Mouse (Mus musculus): ENCODE measurements around the gene Ephb1. TPM values are rescaled to one million over a fixed set of nuclear protein-coding genes. Genes with fewer than 3 reads are reported as not detected.

Gene Ephb1
- polyA plus RNA-seq, 1 experiment from 2014 or later: 6.5 TPM

- H3K9me3 ChIP-seq: no peaks in the 10 kb centered on the region
- H3K4me3 ChIP-seq: no peak overlapping the region
- no peak overlapping the region for H3K27ac ChIP-seq
- H3K4me2 ChIP-seq (replicated peaks): no peak overlapping the region
- H3K27me3 ChIP-seq: no peaks in the 10 kb centered on the region
- 83% methylated on average over 4 of the region's 4 CpGs for WGBS
- ATAC-seq (ENCODE audit: insufficient number of reproducible peaks, insufficient read depth, low FRiP score, low TSS enrichment): no peak
- H3K9ac ChIP-seq: no peak overlapping the region
- no peaks in the 10 kb centered on the region for H3K4me1 ChIP-seq
- no peaks in the 10 kb centered on the region for H3K36me3 ChIP-seq
These were observed 53.5 kb downstream of the Ephb1 start for GRCm38 (mm10) chr9:102300985-102301384.

DNA sequence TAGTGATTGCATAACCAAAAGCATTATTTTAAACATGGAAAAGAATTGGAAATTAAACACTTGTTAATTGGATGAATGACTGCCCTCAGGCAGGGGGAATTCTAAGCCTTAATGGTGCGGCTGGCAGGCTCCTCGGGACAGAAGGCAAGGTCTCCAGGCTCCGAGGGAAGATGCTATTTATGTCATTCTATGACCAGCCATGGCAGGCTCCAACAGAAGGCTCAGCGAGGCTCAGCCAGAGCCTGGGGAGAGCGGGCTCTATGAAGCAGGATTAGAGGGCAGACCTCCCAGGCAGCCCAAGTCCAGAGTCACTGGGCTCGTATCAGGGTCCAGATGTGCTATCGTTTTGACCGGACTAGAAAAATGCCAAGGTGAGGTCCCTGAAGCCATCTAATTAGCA lies 55.8 kb downstream of the Ephb1 start:
- no peak overlapping the region for H3K27ac ChIP-seq
- H3K4me2 ChIP-seq (replicated peaks): no peak overlapping the region
- H3K4me3 ChIP-seq: no peak overlapping the region
- H3K4me1 ChIP-seq: no peaks in the 10 kb centered on the region
- H3K9me3 ChIP-seq: no peaks in the 10 kb centered on the region
- no peak for ATAC-seq (ENCODE audit: insufficient number of reproducible peaks, insufficient read depth, low FRiP score, low TSS enrichment)
- H3K27me3 ChIP-seq: no peaks in the 10 kb centered on the region
- 49% methylated on average over 8 of the region's 8 CpGs for WGBS
- H3K36me3 ChIP-seq: no peaks in the 10 kb centered on the region
- no peak overlapping the region for H3K9ac ChIP-seq

- no peaks in the 10 kb centered on the region for H3K4me1 ChIP-seq
- no peak overlapping the region for H3K4me3 ChIP-seq
- H3K9ac ChIP-seq: no peak overlapping the region
- H3K9me3 ChIP-seq: no peaks in the 10 kb centered on the region
- H3K27me3 ChIP-seq: no peaks in the 10 kb centered on the region
- no peak overlapping the region for H3K27ac ChIP-seq
- no peak overlapping the region for H3K4me2 ChIP-seq (replicated peaks)
- H3K36me3 ChIP-seq: no peaks in the 10 kb centered on the region
- 83% methylated on average over 5 of the region's 5 CpGs for WGBS
- no peak for ATAC-seq (ENCODE audit: insufficient number of reproducible peaks, insufficient read depth, low FRiP score, low TSS enrichment)
These were observed 56.5 kb downstream of the Ephb1 start for GRCm38 (mm10) chr9:102297986-102298385.

GRCm38 (mm10) chr9:102297176-102297575 lies 57.3 kb downstream of the Ephb1 start:
- H3K36me3 ChIP-seq: no peaks in the 10 kb centered on the region
- no peaks in the 10 kb centered on the region for H3K9me3 ChIP-seq
- no peak overlapping the region for H3K27ac ChIP-seq
- no peak overlapping the region for H3K4me2 ChIP-seq (replicated peaks)
- ATAC-seq (ENCODE audit: insufficient number of reproducible peaks, insufficient read depth, low FRiP score, low TSS enrichment): no peak
- no peak overlapping the region for H3K9ac ChIP-seq
- WGBS: 65% methylated on average over 3 of the region's 3 CpGs
- no peaks in the 10 kb centered on the region for H3K4me1 ChIP-seq
- no peaks in the 10 kb centered on the region for H3K27me3 ChIP-seq
- H3K4me3 ChIP-seq: no peak overlapping the region

- H3K4me2 ChIP-seq (replicated peaks): no peak overlapping the region
- H3K9ac ChIP-seq: no peak overlapping the region
- H3K27ac ChIP-seq: no peak overlapping the region
- 91% methylated on average over 3 of the region's 3 CpGs for WGBS
- no peaks in the 10 kb centered on the region for H3K9me3 ChIP-seq
- no peak for ATAC-seq (ENCODE audit: insufficient number of reproducible peaks, insufficient read depth, low FRiP score, low TSS enrichment)
- H3K27me3 ChIP-seq: no peaks in the 10 kb centered on the region
- H3K4me3 ChIP-seq: no peak overlapping the region
- H3K36me3 ChIP-seq: no peaks in the 10 kb centered on the region
- H3K4me1 ChIP-seq: no peaks in the 10 kb centered on the region
These were observed 60.9 kb downstream of the Ephb1 start for GRCm38 (mm10) chr9:102293605-102294004.

- no peak overlapping the region for H3K4me2 ChIP-seq (replicated peaks)
- WGBS: 70% methylated on average over 3 of the region's 3 CpGs
- H3K9ac ChIP-seq: no peak overlapping the region
- H3K4me3 ChIP-seq: no peak overlapping the region
- no peak overlapping the region for H3K27ac ChIP-seq
- H3K4me1 ChIP-seq: no peaks in the 10 kb centered on the region
- ATAC-seq (ENCODE audit: insufficient number of reproducible peaks, insufficient read depth, low FRiP score, low TSS enrichment): no peak
- H3K27me3 ChIP-seq: no peaks in the 10 kb centered on the region
- no peaks in the 10 kb centered on the region for H3K9me3 ChIP-seq
- H3K36me3 ChIP-seq: no peaks in the 10 kb centered on the region
These were observed 63.3 kb downstream of the Ephb1 start for GRCm38 (mm10) chr9:102291230-102291629.

DNA sequence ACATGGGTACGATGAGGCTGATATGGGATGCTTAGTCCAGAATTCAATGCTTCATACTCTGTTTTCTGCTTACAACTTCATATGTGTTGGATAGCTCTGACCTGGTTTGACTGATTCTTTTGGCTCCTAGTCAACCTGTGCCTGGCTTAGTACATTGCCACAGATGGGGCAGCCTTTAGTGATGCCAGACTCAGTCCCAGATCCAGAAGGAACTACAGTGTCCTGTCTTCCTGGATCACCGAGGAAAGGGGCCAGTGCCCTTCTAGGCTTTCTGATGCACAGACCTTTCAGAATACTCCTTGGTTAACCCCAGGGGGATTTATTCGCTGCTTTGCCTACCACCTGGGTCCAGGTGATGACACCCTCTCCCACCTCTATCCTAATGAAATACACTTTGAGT lies 66.1 kb downstream of the Ephb1 start:
- no peaks in the 10 kb centered on the region for H3K9me3 ChIP-seq
- no peak overlapping the region for H3K9ac ChIP-seq
- no peaks in the 10 kb centered on the region for H3K4me1 ChIP-seq
- no peak overlapping the region for H3K4me3 ChIP-seq
- H3K4me2 ChIP-seq (replicated peaks): no peak overlapping the region
- no peaks in the 10 kb centered on the region for H3K27me3 ChIP-seq
- no peaks in the 10 kb centered on the region for H3K36me3 ChIP-seq
- H3K27ac ChIP-seq: no peak overlapping the region
- no peak for ATAC-seq (ENCODE audit: insufficient number of reproducible peaks, insufficient read depth, low FRiP score, low TSS enrichment)
- WGBS: 95% methylated on average over 3 of the region's 3 CpGs

GRCm38 (mm10) chr9:102275931-102276330 lies 78.6 kb downstream of the Ephb1 start:
- no peak for ATAC-seq (ENCODE audit: insufficient number of reproducible peaks, insufficient read depth, low FRiP score, low TSS enrichment)
- Histone ChIP-seq H3K4me1 (no peaks in the 10 kb centered on the region), H3K9me3 (no peaks in the 10 kb centered on the region), H3K9ac (no peak overlapping the region), H3K27me3 (no peaks in the 10 kb centered on the region; the same call in 1 of the 2 replicates), H3K4me2 (replicated peaks) (no peak overlapping the region), H3K36me3 (no peaks in the 10 kb centered on the region), H3K27ac (no peak overlapping the region), H3K4me3 (no peak overlapping the region)
- 75% methylated on average over 3 of the region's 3 CpGs for WGBS

DNA sequence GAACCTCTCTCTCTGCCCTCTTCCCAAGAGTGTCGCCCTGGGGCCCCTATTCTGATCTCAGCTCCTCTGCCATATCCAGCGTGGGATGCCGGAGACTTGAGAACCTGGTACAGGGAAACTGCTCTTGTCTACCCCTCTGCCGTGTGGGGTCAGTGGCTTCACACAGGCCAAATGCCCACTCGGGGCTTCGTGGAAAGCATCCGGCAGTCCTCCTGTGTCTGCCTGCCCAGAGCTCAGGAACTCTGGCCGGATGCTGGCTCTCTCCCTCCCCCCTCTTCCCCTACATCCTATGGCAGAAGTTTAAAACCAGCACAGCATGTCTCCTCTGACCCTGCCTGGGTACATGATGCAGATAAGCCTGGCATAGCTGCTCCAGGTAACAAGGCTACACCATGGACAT lies 80.5 kb downstream of the Ephb1 start:
- Histone ChIP-seq H3K27ac (no peak overlapping the region), H3K9ac (no peak overlapping the region), H3K9me3 (no peaks in the 10 kb centered on the region), H3K4me3 (no peak overlapping the region), H3K36me3 (no peaks in the 10 kb centered on the region), H3K4me1 (no peaks in the 10 kb centered on the region), H3K27me3 (peaks cover under 1% of the 10 kb centered on the region; the same call in 1 of the 2 replicates), H3K4me2 (replicated peaks) (no peak overlapping the region)
- 65% methylated on average over 8 of the region's 8 CpGs for WGBS
- ATAC-seq (ENCODE audit: insufficient number of reproducible peaks, insufficient read depth, low FRiP score, low TSS enrichment): no peak

GRCm38 (mm10) chr9:102273469-102273808 lies 81.1 kb downstream of the Ephb1 start:
- Histone ChIP-seq H3K27me3 (peaks cover 5% of the 10 kb centered on the region; the same call in 1 of the 2 replicates), H3K4me3 (no peak overlapping the region), H3K9me3 (no peaks in the 10 kb centered on the region), H3K36me3 (no peaks in the 10 kb centered on the region), H3K27ac (no peak overlapping the region), H3K4me1 (peaks cover 1% of the 10 kb centered on the region; the same call in 1 of the 2 replicates), H3K4me2 (replicated peaks) (no peak overlapping the region), H3K9ac (no peak overlapping the region)
- 80% methylated on average over 6 of the region's 6 CpGs for WGBS
- ATAC-seq (ENCODE audit: insufficient number of reproducible peaks, insufficient read depth, low FRiP score, low TSS enrichment): no peak

DNA sequence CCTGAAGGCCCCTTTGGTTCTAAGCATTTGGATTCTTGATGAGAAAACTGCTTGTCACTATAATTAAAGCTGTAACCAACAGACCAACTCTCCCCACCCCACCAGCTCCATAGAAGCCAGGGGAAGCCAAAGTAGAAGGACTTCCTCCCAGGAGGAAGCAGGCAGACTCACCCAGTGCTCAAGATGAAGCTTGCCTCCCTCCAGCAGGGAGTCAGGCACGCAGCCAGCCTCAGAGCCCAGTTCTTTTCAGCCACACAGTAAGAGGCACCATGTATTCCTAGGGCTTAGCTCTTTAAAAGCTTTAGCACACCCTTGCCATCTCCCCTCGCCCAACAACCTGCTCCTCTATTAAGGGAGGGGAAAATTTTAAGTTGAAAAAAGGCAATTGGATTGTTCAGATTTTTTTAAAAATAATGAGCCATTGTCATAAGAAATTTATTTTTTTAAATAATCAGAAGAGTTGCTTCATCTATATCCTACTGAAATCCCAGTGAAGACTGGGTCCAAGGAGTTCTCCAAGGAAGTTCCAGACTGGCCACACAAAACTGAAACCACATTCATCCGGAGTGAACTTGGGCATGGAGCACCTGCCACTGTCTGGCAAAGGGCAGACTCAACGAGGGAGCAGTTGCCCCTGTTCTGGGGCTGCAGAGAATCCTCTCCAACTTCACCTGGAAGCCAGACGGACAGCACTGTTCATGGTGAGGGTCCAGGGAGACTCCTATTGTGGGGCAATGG lies 81.6 kb downstream of the Ephb1 start:
- WGBS: 68% methylated on average over 5 of the region's 5 CpGs
- ATAC-seq (ENCODE audit: insufficient number of reproducible peaks, insufficient read depth, low FRiP score, low TSS enrichment): no peak
- H3K9me3 ChIP-seq: no peaks in the 10 kb centered on the region
- no peak overlapping the region for H3K4me2 ChIP-seq (replicated peaks)
- H3K27ac ChIP-seq: no peak overlapping the region
- no peaks in the 10 kb centered on the region for H3K36me3 ChIP-seq
- H3K4me1 ChIP-seq: peaks cover 7% of the 10 kb centered on the region; the same call in 1 of the 2 replicates
- H3K27me3 ChIP-seq: peaks cover 10% of the 10 kb centered on the region; the same call in 1 of the 2 replicates
- no peak overlapping the region for H3K4me3 ChIP-seq
- no peak overlapping the region for H3K9ac ChIP-seq

GRCm38 (mm10) chr9:102270496-102270895 lies 84.0 kb downstream of the Ephb1 start:
- no peak for ATAC-seq (ENCODE audit: insufficient number of reproducible peaks, insufficient read depth, low FRiP score, low TSS enrichment)
- H3K4me1 ChIP-seq: peaks cover 11% of the 10 kb centered on the region

More at GRCm38 (mm10) chr9:102270496-102270895, 84.0 kb downstream of the Ephb1 start:
- no peak overlapping the region for H3K27ac ChIP-seq
- no peak overlapping the region for H3K4me2 ChIP-seq (replicated peaks)
- no peaks in the 10 kb centered on the region for H3K36me3 ChIP-seq
- no peaks in the 10 kb centered on the region for H3K9me3 ChIP-seq
- 89% methylated on average over 5 of the region's 5 CpGs for WGBS
- no peak overlapping the region for H3K4me3 ChIP-seq
- H3K9ac ChIP-seq: no peak overlapping the region
- H3K27me3 ChIP-seq: peaks cover 18% of the 10 kb centered on the region; the same call in 1 of the 2 replicates

Measured in embryonic facial prominence, embryonic 12.5 days (tissue).